Mouse (Mus musculus) R1 (cell line): ENCODE measurements at regions not wholly inside any gene's neighbourhood (a gene's known extent, or its start where the extent isn't known, plus 50 kb on each side); places are given as distances from the start of the nearest gene placed in this dataset.

Source experiments
- DNase-seq: peaks from one replicate; pipeline ENCODE4 v3.0.0-alpha.2; 2018; ENCODE audit warnings: low read depth, low spot score

DNA sequence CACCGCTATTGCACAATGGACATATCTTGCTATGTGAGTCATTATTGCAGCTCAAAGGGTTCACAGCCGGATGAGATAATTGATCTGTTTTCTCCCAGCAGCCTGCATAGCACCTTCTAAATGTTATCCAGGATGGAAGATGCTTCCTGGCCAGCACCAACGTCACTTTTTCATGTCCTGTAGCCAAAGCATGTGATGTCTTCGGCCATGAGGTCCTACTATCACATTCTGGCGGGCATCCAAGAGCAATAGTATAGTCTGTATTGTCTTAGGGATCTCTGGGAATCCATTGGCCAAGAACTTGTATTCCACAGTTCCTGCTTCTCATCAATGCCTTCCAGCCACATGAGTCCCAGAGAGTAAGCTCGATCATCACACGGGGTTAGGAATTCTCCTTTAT lies 70.6 kb downstream of the Npy start:
- no peak for DNase-seq

DNA sequence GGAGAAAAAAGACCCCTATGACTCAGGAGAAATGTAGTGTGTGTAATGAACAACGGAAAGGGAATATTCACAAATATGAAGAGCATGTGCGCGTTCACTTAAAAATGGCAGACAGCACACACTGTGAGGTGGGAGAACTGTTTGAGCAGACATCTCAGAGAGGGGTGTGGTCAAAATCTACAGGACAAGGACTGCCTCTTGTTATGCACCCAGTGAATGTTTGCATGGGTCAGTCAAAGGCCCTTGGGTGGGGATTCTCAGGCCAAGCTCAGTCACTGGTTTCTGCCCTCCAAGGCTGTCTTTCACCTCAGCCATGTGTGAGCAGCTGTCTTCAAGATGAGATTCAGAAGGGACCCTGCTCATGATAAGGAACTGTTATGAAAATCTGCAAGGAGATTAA lies 76.6 kb downstream of the Npy start:
- DNase-seq = peak; percentile 8

DNA sequence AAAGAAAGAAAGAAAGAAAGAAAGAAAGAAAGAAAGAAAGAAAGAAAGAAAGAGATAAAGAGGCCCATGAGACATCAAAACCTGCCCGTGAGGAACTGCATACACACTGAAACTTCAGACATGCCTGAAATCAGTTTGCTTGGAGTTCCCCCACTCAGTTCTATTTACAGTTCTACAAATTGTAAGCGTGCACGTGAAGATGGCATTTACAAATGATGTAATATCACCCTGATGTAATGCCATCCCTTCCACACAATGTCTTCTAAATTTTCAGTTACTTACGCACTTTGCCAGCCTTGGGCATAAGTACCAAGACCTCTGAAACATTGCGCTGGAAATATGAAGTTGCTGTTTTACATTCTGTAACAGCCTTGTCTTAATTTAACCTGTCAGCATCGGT lies 79.0 kb downstream of the Npy start:
- DNase-seq = no peak

DNA sequence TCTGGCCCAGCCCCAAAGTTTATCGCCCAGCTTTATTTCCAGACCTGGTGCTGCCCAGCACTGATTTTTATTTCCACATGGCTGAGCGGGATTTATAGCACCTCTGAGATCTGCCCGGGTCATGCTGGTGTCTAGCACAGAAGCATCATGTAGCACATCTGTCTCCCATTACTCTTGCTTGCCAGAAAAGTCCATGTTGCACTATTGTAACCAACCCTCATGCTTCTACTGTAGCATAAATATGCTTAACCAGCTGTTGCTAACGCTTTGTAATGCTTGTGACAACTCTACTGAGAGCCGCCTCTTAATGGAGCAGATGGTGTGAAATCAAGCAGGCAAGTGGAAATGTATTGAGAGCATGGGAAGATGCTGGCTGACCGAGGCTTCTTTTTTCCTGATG lies 81.5 kb downstream of the Npy start:
- no peak for DNase-seq

DNA sequence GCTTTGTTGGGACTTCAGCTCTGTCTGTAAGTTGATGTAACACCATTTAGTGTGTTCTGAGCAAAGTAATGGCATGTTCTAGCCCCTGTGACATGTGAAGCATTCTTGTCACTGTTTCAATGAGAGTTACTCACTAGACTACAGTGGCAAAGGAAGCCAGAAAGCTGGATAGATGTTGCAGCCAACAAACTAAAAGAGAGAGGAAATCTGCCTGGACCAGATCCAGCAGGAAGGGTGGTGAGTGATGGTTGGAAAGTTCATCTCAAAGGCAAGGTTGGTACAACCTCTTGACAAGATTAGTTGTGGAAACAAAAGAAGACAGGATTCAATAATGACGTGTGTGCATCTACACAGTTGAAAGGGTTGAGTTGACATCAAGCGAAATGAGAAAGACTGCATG lies 83.9 kb downstream of the Npy start:
- DNase-seq = no peak

DNA sequence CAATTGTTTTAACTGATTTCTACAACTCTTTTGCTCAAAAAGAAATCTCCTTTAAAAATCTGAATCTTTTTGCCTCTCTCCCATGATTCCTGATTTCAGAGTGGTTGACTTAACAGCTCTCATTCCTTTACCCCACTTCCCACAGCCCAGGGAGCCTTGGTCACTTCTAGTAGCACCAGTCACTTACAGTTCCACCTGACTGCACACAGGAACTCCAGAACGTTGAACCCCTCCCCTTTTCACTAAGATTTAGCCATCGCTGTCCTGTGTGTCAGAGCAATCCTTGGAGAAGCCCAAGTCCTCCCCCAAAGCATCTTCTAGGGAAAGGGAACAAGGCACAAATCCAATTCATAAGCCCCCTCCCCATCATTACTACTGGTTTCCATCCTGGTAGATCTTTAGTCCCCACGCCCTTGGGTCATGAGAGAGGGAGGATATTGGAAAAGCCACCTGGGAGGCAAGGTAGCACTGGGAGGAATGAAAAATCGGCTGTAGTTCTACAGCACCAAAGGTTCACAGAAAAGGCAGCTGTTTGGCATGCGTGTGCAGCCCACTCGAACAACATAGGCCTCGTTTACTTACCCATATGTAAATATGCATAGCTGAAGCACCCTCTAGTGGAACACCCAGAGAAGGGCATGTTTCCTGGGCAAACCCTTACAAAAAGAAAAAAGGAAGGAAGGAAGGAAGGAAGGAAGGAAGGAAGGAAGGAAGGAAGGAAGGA lies 96.7 kb downstream of the Npy start:
- peak; percentile 25 for DNase-seq

DNA sequence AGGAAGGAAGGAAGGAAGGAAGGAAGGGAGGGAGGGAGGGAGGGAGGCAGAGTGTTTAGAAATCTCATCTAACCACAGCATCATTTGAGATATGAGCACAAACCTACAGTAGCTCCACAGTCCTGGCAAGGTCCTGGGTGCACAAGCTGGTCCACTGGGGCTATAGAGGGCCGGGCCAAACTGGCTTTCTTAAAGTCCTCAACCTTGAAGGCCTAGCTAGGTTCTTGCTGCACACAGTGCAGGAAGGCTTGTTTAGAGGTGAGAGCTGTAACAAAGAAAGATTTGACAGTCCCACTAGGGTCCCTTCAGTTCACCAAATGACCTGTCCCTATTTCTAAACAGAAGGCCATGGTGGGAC lies 97.3 kb downstream of the Npy start:
- DNase-seq = no peak

DNA sequence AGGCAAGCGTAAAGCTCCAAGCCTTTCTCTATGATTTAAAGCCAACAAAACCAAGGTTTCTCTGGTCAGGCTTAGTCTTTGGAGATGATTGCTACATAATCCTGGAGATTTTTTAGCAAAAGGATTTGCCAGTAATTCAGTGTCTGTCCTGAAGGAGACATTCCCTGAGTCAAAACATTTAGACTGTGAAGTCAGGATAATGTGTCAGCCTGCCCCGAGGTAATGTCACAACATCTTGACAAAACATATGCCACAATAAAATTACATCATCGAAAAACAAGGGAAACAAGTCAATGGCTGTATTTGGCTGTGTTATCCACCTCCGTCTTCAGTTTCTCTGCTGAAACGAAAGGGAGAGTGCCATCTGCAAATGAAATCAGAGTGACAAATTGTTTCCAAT lies 101.8 kb downstream of the Npy start:
- DNase-seq = no peak

DNA sequence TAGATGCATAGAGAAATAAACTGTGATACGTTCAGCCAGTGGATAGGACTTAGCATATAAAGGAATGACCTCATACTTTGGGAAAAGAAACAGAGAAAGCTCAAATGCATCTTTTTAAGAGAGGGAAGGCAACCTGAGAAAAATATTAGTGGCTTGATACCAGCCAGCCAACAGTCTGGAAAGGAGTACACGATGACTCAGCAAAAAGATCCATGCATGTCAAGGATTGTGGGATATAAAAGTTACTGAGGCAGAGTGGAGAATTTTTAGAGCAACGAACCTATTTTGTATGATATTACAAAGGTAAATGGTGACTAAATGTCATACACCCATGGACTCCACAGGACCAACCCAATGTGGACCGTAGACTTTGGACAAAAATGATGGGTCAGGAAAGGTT lies 105.6 kb downstream of the Npy start:
- no peak for DNase-seq

DNA sequence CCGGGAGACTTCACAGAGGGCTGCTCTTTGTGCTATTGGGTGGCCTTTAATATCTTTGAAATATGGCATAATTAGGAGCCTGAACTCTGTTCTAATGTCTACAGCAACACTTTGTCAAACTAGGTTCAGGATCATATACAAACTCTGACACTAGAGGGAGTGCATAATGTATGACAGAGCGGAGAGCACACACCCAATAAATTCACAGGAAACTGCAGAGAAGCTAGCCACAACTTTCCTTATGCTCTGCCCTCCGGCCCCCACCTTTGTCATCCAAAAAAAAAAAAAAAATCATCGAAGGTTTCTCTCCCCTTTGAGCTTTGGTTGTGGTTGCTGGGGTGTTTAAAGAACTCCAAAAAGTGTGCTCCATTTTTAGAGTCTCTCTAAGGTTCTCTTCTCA lies 107.6 kb downstream of the Npy start:
- no peak for DNase-seq

DNA sequence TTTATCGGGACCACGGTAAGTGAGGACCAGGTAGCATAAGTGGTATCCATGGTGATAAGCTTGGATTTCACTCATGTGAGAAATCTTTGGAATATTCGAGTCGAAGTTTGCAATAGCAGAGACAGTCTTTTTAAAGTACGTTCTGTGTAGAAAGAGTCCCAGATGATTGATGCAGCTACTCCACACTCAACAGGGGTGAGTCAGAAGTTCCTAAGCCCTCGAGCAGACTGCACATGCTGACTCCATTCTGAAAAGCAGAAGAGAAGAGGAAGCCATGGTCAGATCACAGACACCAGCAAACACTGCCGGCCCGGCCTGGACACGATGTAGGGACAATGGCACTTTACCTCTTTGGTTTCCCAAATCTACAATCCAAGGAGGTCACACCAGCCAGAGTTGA lies 120.6 kb downstream of the Npy start:
- no peak for DNase-seq

DNA sequence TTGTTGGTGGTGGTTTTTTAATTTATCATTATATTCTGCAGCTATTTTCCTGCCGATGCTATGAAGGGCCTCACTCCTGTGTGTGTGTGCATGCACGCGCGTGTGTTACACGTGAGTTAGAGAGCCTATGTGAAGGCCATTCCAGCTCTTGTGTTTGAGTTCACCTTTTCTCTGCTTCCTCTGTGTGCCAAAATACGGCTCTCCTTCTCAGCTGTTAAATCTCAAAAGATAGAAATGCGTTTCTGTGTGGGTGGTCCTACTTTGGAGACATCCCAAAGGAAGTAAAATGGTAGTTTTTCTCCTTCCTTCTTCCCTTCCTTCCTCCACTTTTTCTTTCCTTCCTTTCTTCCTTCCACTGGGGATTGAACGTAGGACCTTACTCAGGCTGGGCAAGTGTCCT lies 136.4 kb downstream of the Npy start:
- DNase-seq = no peak

DNA sequence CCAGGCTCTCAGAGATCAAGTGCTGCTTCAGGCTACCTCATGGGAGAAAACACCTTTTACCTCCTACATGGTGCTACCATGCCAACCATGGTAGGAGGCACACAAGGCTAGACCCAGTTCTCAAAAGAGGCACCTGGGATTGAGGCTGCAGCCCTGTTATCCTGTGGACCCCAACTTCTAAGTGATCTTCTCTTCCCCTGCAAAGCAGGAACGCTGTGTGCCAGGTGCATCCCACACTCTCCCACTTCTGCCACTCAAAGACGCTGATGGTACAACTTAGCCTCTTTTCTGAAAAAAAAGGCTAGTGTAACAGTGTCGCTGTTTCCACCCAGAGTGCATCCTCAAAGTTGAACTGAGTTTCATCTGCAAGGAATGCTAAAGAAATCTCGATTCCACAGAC lies 138.7 kb downstream of the Npy start:
- no peak for DNase-seq

DNA sequence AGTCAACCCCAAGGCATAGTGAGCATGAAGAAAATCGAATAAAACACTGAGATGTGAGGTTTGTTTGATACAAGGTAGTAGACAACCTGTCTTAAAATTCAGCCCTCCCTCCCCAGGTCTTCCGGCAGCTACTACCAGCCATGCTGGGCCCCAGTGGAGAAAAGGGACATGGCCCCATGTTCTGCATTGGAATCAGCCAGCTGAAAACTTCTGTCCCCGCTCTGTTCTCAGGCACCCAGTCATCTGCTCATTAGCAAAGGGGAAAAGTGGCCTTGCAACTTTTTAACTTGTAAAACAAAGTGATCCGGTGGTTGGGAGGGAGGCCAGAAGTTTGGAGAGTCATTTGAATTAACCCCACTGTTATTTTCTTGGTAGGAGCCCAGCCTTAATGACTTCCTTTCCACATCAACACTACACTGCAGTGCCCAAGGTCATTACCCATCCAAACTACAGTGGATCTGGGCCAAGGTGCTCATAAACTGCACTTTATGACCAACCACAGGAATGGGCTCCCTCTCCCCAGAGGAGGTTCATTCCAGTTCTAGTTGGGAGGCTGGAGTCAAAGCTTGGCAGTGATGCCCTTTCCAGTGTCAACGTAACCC lies 143.5 kb downstream of the Npy start:
- no peak for DNase-seq

DNA sequence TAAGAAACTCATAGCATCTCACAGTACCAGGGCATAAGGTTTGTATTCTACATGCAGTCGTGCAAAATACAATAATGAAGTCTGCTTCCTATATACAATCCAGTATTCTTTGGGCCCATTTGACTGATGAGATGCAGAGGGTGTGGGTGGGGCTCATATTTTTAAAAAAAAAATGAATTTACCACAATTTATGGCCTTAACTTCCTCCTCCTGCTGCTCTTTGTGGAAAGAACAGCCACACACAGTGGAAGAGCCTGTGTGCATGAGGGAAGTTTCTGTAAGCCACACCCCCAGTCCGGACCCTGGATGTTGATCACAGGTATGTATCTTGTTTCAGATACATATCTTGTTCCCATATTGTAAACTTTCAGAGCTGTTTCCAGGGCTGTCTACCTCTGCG lies 143.5 kb upstream of the Mpp6 start:
- DNase-seq = no peak

DNA sequence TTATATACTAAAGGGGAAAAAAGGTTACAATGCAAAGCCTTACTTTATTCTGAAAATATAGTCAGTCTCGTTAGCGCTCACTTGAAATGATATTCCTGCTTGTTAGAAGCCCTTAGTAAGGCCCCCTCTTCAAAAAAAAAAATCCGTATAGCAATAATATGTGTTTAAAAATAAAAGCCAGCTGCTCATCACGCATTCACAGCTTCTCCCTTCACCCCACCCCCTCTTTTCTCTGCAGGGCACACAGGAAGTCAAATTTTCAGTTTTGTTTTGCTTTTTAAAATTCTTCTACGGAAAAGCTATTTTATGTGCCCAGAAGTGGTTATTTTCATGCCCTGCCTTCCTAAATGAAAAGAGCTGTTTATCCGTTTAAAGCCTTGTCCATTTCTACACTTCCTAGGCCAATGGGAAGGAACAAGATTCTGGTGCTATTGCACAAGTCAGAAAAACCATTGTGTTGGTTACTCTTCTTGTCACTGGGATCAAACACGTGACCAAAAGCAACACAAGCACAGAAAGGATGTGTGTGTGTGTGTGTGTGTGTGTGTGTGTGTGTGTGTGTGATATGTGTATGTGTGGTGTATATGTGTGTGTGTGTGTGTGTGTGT lies 136.7 kb upstream of the Mpp6 start:
- no peak for DNase-seq

DNA sequence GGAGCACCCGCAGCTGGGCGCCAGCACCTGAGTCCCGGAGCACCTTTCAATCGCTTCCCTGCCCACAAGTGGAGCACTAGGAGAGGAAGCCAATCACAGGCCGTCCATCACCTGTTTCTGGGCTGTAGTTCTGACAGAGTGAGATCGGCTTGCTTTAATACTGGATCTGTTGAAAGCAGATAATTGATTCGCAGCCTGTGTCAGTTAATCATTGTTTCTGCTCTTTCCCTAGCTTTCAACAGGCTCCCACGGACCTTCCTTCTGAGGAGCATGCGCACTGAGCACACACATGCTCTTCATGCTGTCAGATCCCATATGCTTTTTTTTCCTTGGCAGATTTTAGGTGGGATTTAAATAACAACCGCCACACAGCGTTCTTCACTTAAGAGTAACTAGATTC lies 132.3 kb upstream of the Mpp6 start:
- peak; percentile 3 for DNase-seq

DNA sequence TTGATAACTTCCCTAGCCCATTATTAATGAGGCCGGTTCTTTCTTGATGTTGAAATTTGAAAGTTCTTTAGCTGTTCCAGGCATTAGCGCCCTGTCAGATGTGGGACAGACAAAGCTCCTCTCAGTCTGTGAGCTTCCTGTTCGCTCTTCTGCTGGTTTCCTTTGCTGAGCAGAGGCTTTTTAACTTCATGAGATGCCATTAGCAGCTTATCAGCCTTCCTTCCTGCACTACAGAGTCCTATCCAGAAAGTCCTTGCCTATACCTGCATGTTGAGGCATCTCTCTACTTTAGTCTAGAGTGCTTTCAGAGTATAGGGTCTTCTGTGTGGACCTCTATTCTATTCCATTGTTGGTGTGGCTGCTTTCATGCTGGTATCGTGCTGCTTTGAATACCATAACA lies 126.3 kb upstream of the Mpp6 start:
- no peak for DNase-seq

DNA sequence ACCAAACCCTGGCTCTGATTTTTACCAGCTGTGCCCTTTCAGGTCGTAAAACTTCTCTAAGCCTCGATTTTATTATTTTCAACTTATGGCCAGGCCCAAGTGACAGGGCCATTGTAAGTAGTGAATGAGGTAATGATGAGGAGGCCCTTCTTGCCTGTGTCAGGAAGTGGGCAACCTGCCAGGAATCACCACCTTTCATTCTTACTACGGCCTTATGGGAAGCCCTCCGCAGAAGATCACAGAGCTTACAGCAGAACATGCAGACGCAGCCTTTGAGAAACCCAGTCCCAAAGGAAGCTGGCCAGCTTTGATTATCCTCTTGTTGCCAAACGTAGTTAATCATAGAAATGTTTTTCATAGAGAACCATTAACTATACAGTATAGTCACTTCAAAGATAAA lies 124.9 kb upstream of the Mpp6 start:
- no peak for DNase-seq

DNA sequence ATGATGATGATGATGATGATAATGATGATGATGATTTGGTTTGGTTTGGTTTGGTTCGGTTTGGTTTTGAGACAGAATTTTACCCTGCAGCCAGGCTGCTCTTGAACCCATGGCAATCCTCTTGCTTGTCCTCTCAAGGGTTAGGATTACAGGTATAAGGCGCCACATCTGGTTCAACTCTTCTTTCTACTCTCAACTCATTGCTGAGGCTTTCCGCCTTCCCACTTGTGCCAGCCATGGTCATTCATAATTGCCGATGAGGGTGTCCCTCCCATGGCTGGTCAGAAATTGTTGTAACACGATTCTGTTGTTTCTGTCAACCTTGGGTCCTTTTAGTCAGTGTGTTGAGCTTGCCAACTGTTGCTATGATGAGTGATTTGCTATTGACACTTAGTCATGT lies 122.9 kb upstream of the Mpp6 start:
- DNase-seq = no peak

DNA sequence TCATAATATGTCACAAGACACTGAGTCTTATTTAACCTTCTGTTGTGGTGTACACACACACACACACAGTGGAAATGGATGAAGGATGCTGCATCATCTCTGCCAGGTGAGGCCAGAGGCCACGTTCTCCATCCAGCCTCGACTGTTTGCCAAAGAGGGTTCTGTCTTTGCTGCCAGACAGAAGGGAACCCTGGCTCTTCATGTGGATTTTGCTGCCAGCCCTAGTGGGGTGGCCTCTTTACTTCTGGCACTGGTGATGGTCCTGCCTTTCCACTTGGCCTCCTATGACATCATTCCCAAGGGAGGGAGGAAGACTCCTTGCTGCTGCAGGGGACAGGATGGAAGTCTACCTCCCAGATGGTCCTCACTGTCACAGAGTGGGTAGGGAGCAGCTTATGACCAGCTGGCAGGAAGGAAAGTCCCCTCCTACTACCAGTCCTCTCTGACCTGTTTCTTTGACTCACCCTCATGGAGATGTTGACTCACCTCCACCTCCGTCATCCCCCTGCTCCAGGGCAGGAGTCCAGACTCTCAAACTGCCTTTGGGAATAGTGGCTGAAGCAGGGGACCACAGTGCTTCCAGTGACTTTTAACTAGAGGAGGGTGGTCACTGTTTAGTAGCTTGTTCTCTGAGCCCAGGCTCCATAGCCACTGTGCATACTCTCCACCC lies 122.4 kb upstream of the Mpp6 start:
- DNase-seq = no peak

DNA sequence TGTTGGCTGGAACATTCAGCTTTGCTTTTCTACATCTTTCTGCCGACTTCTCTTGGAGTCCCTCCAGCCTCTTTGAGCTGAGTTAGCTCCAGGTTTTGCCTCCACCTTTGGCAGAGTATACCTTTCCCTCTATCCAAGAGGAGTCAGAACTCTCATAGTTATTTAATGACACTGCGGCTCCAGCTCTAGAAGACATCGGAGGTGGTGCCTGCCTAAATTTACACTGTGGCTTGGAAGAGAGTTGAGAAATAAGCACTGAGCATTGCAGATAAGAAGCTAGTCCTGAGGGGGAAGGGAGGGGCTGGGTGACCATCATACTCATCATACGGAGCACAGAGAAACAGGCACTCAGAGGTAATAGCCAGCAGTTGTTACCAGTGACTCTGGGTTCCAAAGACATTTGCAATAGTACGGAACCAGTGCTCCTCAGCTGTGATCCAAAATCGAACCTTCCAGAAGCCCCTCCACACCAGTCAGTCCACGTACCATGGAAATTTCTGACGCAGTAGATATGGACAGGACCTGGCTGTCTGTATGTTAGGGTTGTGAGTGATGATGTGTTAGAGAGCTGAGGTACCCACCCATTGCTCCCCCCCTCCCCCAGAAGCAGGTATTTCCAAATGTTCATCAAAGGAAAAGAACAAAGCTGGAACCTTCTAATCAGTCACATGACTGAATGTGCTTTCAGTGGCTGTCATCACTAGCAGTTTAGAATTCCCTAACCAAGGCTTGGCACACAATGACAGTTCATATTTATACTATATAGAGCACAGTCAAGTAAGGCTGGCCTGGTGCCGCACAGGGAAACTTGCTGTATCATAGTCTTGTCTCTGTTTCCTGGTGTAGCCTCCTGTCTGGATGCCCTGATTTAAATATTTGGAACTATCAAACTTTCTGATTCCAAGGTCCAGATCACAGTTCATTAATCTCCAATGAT lies 120.2 kb upstream of the Mpp6 start:
- DNase-seq = no peak
